In genomic region chrX:168041589-168041988, GRCm38 (mm10) we compare ENCODE assay signal across 14 mouse cellular contexts.
"Had no signal": no experiment of that assay in that cellular context is flagged by ENCODE, and none has a peak within 500 bp of the region (broad histone marks: within the 10 kb centered on the region; RNA-seq: fewer than 3 reads in every experiment).

No protein-coding gene starts in this region.

- H3K4me3 ChIP-seq: limb, embryonic 10.5 days; liver, embryonic 15.5 days; midbrain, embryonic 10.5 days; myocyte; neural tube, embryonic 15.5 days; stomach, embryonic 15.5 days had no signal

- H3K4me2 ChIP-seq: liver, embryonic 11.5 days; liver, embryonic 15.5 days; neural tube, embryonic 15.5 days; stomach, embryonic 15.5 days had no signal

- H3K27me3 ChIP-seq: liver, embryonic 15.5 days; stomach, embryonic 15.5 days had no signal

- H3K9ac ChIP-seq: liver, embryonic 15.5 days; neural tube, embryonic 15.5 days; stomach, embryonic 15.5 days had no signal

- H3K36me3 ChIP-seq: limb, embryonic 10.5 days; liver, embryonic 15.5 days; midbrain, embryonic 10.5 days; neural tube, embryonic 15.5 days; stomach, embryonic 15.5 days had no signal

- H3K9me3 ChIP-seq: limb, embryonic 10.5 days; liver, embryonic 15.5 days; midbrain, embryonic 10.5 days; neural tube, embryonic 15.5 days; stomach, embryonic 15.5 days had no signal

- H3K4me1 ChIP-seq: limb, embryonic 10.5 days; liver, embryonic 15.5 days; midbrain, embryonic 10.5 days; neural tube, embryonic 15.5 days; stomach, embryonic 15.5 days had no signal

- H3K27ac ChIP-seq: limb, embryonic 10.5 days; liver, embryonic 15.5 days; midbrain, embryonic 10.5 days; neural tube, embryonic 15.5 days; stomach, embryonic 15.5 days had no signal

- DNase-seq: kidney, adult 18-20 months; kidney, postnatal 10 days; lung, adult 2 months; lung, postnatal 10 days; lung, postnatal 4 days; midbrain, embryonic 14.5 days; thymus, postnatal 36 days had no signal
